Mouse (Mus musculus): ENCODE data around the gene Nkiras1. TPM values are rescaled to one million over a fixed set of nuclear protein-coding genes. Genes with fewer than 3 reads are reported as not detected.
"Not testable (repeated sequence)": the region's sequence is repeated elsewhere in the genome, so short reads cannot be mapped to it uniquely, and the experiment has no call there.

Gene Nkiras1
- polyA plus RNA-seq, 1 experiment: 0.07 TPM

DNA sequence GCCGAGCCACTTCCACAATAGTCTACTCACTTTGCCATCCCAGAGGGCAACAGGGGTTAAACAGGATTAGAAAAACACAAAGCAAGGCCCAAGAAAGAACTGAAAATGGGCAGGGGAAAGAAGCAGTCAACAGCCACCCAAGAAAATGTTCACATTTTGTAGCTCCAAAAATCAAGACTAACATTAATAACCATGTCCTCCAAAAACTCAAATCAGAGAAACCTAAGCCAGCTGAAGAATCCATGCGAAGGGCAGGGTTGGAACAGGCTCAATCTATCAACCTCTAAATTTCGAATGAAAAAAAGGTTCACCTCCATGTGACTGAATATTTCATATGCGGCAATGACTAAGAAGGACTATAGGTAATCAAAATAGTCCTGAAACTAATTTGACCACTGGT, 33.6 kb upstream of the Nkiras1 start:
- H3K27me3 ChIP-seq (ENCODE audit: control insufficient read depth): no peaks in the 10 kb centered on the region
- H3K4me3 ChIP-seq (replicated peaks): no peak overlapping the region
- no peak for TF ChIP-seq TAL1 (IDR thresholded peaks at IDR 0.05; ENCODE audit: low read length)
- TF ChIP-seq GATA1 (IDR thresholded peaks at IDR 0.05; ENCODE audit: low read length): no peak
- no peaks in the 10 kb centered on the region for H3K9me3 ChIP-seq (ENCODE audit: control insufficient read depth, low read length)
- H3K36me3 ChIP-seq (ENCODE audit: control insufficient read depth): no peaks in the 10 kb centered on the region
- H3K4me1 ChIP-seq (ENCODE audit: control insufficient read depth): peaks cover 21% of the 10 kb centered on the region

DNA sequence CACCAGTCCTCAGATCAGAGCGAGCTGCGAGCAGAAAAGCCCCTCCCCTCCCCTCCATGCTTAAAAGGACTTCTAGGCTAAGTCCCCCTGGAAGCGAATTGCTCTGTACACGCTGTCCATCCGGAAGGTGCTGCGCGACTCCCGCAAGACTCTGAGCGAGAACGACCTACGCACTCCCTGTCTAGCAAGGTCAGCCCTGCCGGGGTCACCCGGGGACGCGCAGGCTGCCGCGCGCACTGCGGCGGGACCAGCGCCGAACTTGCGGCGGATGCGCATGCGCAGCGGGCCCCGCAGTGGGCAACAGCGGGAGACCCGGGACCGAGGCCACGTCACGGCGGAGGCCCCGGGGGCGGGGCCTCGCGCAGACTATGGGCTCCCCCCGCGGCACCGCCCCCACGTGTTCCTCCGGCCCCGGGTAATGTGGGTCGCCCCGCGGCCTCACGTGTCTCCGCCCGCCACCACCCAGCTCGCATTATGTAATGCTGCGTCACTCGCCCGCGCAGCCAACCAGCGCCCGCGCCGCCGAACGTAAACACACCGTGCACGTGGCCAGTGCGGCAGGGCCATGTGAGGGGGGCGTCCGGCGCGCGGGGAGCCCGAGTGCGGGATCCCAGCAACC, 32.7 kb upstream of the Nkiras1 start:
- Histone ChIP-seq H3K36me3 (ENCODE audit: control insufficient read depth) (no peaks in the 10 kb centered on the region), H3K4me1 (ENCODE audit: control insufficient read depth) (peaks cover 21% of the 10 kb centered on the region), H3K4me3 (replicated peaks) (peak overlapping the region; percentile 76), H3K9me3 (ENCODE audit: control insufficient read depth, low read length) (no peaks in the 10 kb centered on the region), H3K27me3 (ENCODE audit: control insufficient read depth) (no peaks in the 10 kb centered on the region)
- no peak for TF ChIP-seq GATA1 (IDR thresholded peaks at IDR 0.05; ENCODE audit: low read length)
- no peak for TF ChIP-seq TAL1 (IDR thresholded peaks at IDR 0.05; ENCODE audit: low read length)

- Histone ChIP-seq H3K4me3 (replicated peaks) (peak within 1 kb of the TSS; percentile 76), H3K4me1 (ENCODE audit: control insufficient read depth) (peaks cover 21% of the 10 kb centered on the region), H3K9me3 (ENCODE audit: control insufficient read depth, low read length) (no peaks in the 10 kb centered on the region), H3K27me3 (ENCODE audit: control insufficient read depth) (no peaks in the 10 kb centered on the region), H3K36me3 (ENCODE audit: control insufficient read depth) (no peaks in the 10 kb centered on the region)
- no peak for TF ChIP-seq GATA1 (IDR thresholded peaks at IDR 0.05; ENCODE audit: low read length)
- no peak for TF ChIP-seq TAL1 (IDR thresholded peaks at IDR 0.05; ENCODE audit: low read length)
These were observed 31.9 kb upstream of the Nkiras1 start, which contains the start of gene Nr1d2 for GRCm38 (mm10) chr14:18238750-18239731. Gene Nr1d2, minus strand, starts transcription at chr14:18239127.

GRCm38 (mm10) chr14:18240132-18240531, 30.8 kb upstream of the Nkiras1 start:
- H3K4me1 ChIP-seq (ENCODE audit: control insufficient read depth): peaks cover 21% of the 10 kb centered on the region
- H3K36me3 ChIP-seq (ENCODE audit: control insufficient read depth): no peaks in the 10 kb centered on the region
- TF ChIP-seq TAL1 (IDR thresholded peaks at IDR 0.05; ENCODE audit: low read length) (no peak), GATA1 (IDR thresholded peaks at IDR 0.05; ENCODE audit: low read length) (no peak)
- H3K4me3 ChIP-seq (replicated peaks): no peak overlapping the region
- no peaks in the 10 kb centered on the region for H3K27me3 ChIP-seq (ENCODE audit: control insufficient read depth)
- H3K9me3 ChIP-seq (ENCODE audit: control insufficient read depth, low read length): no peaks in the 10 kb centered on the region

GRCm38 (mm10) chr14:18241786-18242185, 29.1 kb upstream of the Nkiras1 start:
- H3K4me1 ChIP-seq (ENCODE audit: control insufficient read depth): peaks cover 21% of the 10 kb centered on the region
- TF ChIP-seq GATA1 (IDR thresholded peaks at IDR 0.05; ENCODE audit: low read length) (no peak), TAL1 (IDR thresholded peaks at IDR 0.05; ENCODE audit: low read length) (no peak)
- no peak overlapping the region for H3K4me3 ChIP-seq (replicated peaks)
- no peaks in the 10 kb centered on the region for H3K27me3 ChIP-seq (ENCODE audit: control insufficient read depth)
- no peaks in the 10 kb centered on the region for H3K9me3 ChIP-seq (ENCODE audit: control insufficient read depth, low read length)
- no peaks in the 10 kb centered on the region for H3K36me3 ChIP-seq (ENCODE audit: control insufficient read depth)

DNA sequence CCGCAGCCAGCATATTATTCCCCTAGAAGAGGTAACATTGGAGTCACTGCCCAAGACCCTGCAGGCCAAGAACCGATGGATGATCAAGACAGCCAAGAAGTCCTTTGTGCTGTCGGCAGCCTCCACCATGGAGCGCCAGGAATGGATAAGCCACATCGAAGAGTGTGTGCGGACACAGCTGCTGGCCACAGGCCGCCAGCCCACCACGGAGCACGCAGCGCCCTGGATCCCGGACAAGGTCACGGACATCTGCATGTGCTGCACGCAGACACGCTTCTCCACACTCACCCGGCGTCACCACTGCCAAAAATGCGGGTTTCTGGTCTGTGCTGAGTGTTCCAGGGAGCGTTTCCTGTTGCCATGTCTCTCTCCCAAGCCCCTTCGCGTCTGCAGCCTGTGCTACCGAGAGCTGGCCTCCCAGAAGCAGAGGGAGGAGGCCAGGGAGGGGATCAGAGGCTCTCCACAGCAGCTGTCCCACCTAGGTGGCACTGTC, 28.3 kb upstream of the Nkiras1 start:
- Histone ChIP-seq H3K4me1 (ENCODE audit: control insufficient read depth) (peaks cover 21% of the 10 kb centered on the region), H3K36me3 (ENCODE audit: control insufficient read depth) (no peaks in the 10 kb centered on the region), H3K9me3 (ENCODE audit: control insufficient read depth, low read length) (no peaks in the 10 kb centered on the region), H3K27me3 (ENCODE audit: control insufficient read depth) (no peaks in the 10 kb centered on the region), H3K4me3 (replicated peaks) (no peak overlapping the region)
- TF ChIP-seq TAL1 (IDR thresholded peaks at IDR 0.05; ENCODE audit: low read length) (no peak), GATA1 (IDR thresholded peaks at IDR 0.05; ENCODE audit: low read length) (no peak)

DNA sequence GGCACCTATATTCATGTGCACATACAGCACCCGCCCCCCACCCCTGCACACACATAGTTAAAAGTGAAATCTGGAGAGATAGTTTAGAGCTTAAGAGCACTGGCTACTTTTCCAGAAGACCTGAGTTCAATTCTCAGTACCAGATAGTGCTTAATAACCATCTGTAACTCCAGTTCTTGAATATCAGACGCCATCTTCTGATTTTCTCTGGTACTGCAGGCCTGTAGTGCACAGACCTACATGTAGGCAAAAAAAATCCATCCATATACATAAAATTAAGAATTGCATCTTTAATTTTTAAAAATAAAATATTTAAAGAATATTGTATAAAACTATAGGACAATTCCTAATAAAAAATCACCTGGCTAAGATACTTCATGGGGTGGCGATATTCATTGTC, 9.7 kb upstream of the Nkiras1 start:
- no peaks in the 10 kb centered on the region for H3K4me1 ChIP-seq (ENCODE audit: control insufficient read depth)
- H3K4me3 ChIP-seq (replicated peaks): no peak overlapping the region
- no peaks in the 10 kb centered on the region for H3K27me3 ChIP-seq (ENCODE audit: control insufficient read depth)
- H3K9me3 ChIP-seq (ENCODE audit: control insufficient read depth, low read length): no peaks in the 10 kb centered on the region
- peaks cover 8% of the 10 kb centered on the region for H3K36me3 ChIP-seq (ENCODE audit: control insufficient read depth)
- TF ChIP-seq GATA1 (IDR thresholded peaks at IDR 0.05; ENCODE audit: low read length): no peak
- no peak for TF ChIP-seq TAL1 (IDR thresholded peaks at IDR 0.05; ENCODE audit: low read length)

- no peaks in the 10 kb centered on the region; the same call in 1 of the 2 replicates for H3K4me1 ChIP-seq (ENCODE audit: control insufficient read depth)
- no peaks in the 10 kb centered on the region for H3K9me3 ChIP-seq (ENCODE audit: control insufficient read depth, low read length)
- H3K27me3 ChIP-seq (ENCODE audit: control insufficient read depth): no peaks in the 10 kb centered on the region
- H3K4me3 ChIP-seq (replicated peaks): no peak overlapping the region
- TF ChIP-seq TAL1 (IDR thresholded peaks at IDR 0.05; ENCODE audit: low read length): no peak
- TF ChIP-seq GATA1 (IDR thresholded peaks at IDR 0.05; ENCODE audit: low read length): no peak
- H3K36me3 ChIP-seq (ENCODE audit: control insufficient read depth): peaks cover 30% of the 10 kb centered on the region
These were observed 7.5 kb upstream of the Nkiras1 start for GRCm38 (mm10) chr14:18263427-18263826.

- peaks cover 24% of the 10 kb centered on the region for H3K4me1 ChIP-seq (ENCODE audit: control insufficient read depth)
- not testable (repeated sequence) for H3K27me3 ChIP-seq (ENCODE audit: control insufficient read depth); H3K9me3 ChIP-seq (ENCODE audit: control insufficient read depth, low read length)
- peak overlapping the region; percentile 87 for H3K4me3 ChIP-seq (replicated peaks)
- peaks cover 38% of the 10 kb centered on the region for H3K36me3 ChIP-seq (ENCODE audit: control insufficient read depth)
These were observed 898 bp upstream of the Nkiras1 start for GRCm38 (mm10) chr14:18269947-18270528.
